Mouse (Mus musculus): Measurements from ENCODE around the gene Rnpep. TPM values are rescaled to one million over a fixed set of nuclear protein-coding genes. Genes with fewer than 3 reads are reported as not detected.
A peak's percentile ranks its signal among the peaks of the same experiment; 100 is the strongest.
"Not testable (repeated sequence)": the region's sequence is repeated elsewhere in the genome, so short reads cannot be mapped to it uniquely, and the experiment has no call there.

Rnpep gene
- total RNA-seq, 2 experiments from 2014 or later, result 50.5 to 54.8 TPM

GRCm38 (mm10) chr1:135262329-135262728 lies 21.6 kb downstream of the Rnpep start:
- intact Hi-C loops (cut with DNase I), result no loop called here
- no peak for DNase-seq (ENCODE audit: low spot score in 2 of 2)

- no peak for DNase-seq (ENCODE audit: low spot score in 2 of 2)
- intact Hi-C loops (cut with DNase I), result no loop called here
Observed at GRCm38 (mm10) chr1:135260931-135261330, 23.0 kb downstream of the Rnpep start.

- intact Hi-C loops (cut with DNase I), result loop anchor here (1.0 to 2.0 kb wide), 2 partner anchors 87 to 110 kb away; no protein-coding TSS in a partner anchor
- DNase-seq (ENCODE audit: low spot score in 2 of 2), result peak; percentile 64
Observed at GRCm38 (mm10) chr1:135259128-135259436, 24.8 kb downstream of the Rnpep start.

- intact Hi-C loops (cut with DNase I), result loop anchor here (1.0 to 2.0 kb wide), 2 partner anchors 86 to 110 kb away; no protein-coding TSS in a partner anchor
- DNase-seq (ENCODE audit: low spot score in 2 of 2), result no peak
Observed at GRCm38 (mm10) chr1:135258380-135259127, 25.3 kb downstream of the Rnpep start, which contains the start of gene Elf3. Gene Elf3 (minus strand): TSS chr1:135258568.

GRCm38 (mm10) chr1:135256299-135256698 lies 27.6 kb downstream of the Rnpep start:
- DNase-seq (ENCODE audit: low spot score in 2 of 2), result no peak
- intact Hi-C loops (cut with DNase I), result no loop called here

GRCm38 (mm10) chr1:135252854-135253253 lies 31.0 kb downstream of the Rnpep start:
- no peak for DNase-seq (ENCODE audit: low spot score in 2 of 2)
- intact Hi-C loops (cut with DNase I), result no loop called here

- no peak for DNase-seq (ENCODE audit: low spot score in 2 of 2)
- intact Hi-C loops (cut with DNase I), result no loop called here
Observed at GRCm38 (mm10) chr1:135251405-135251804, 32.5 kb downstream of the Rnpep start.

GRCm38 (mm10) chr1:135250706-135251105 lies 33.2 kb downstream of the Rnpep start:
- intact Hi-C loops (cut with DNase I), result no loop called here

GRCm38 (mm10) chr1:135248434-135248850 lies 35.4 kb downstream of the Rnpep start:
- intact Hi-C loops (cut with DNase I), result no loop called here
- peak; percentile 68 to 69 for DNase-seq (ENCODE audit: low spot score in 2 of 2)

More at GRCm38 (mm10) chr1:135250706-135251105, 33.2 kb downstream of the Rnpep start:
- DNase-seq (ENCODE audit: low spot score in 2 of 2), result no peak

GRCm38 (mm10) chr1:135244014-135244413 lies 39.9 kb downstream of the Rnpep start:
- DNase-seq (ENCODE audit: low spot score in 2 of 2), result no peak

GRCm38 (mm10) chr1:135240206-135240605 lies 43.7 kb downstream of the Rnpep start:
- DNase-seq (ENCODE audit: low spot score in 2 of 2); intact Hi-C loops (cut with DNase I): not testable (repeated sequence)

More at GRCm38 (mm10) chr1:135244014-135244413, 39.9 kb downstream of the Rnpep start:
- intact Hi-C loops (cut with DNase I), result no loop called here

GRCm38 (mm10) chr1:135237131-135237851 lies 46.6 kb downstream of the Rnpep start:
- DNase-seq (ENCODE audit: low spot score in 2 of 2), result no peak
- intact Hi-C loops (cut with DNase I), result no loop called here

GRCm38 (mm10) chr1:135234771-135235170 lies 49.1 kb downstream of the Rnpep start:
- no peak for DNase-seq (ENCODE audit: low spot score in 2 of 2)
- intact Hi-C loops (cut with DNase I), result no loop called here

- intact Hi-C loops (cut with DNase I), result no loop called here
- no peak for DNase-seq (ENCODE audit: low spot score in 2 of 2)
Observed at GRCm38 (mm10) chr1:135233961-135234360, 49.9 kb downstream of the Rnpep start.

- DNase-seq (ENCODE audit: low spot score in 2 of 2); intact Hi-C loops (cut with DNase I): not testable (repeated sequence)
Observed at GRCm38 (mm10) chr1:135231878-135232277, 52.0 kb downstream of the Rnpep start.

GRCm38 (mm10) chr1:135227339-135227950 lies 56.4 kb downstream of the Rnpep start:
- intact Hi-C loops (cut with DNase I), result no loop called here
- DNase-seq (ENCODE audit: low spot score in 2 of 2), result no peak

GRCm38 (mm10) chr1:135224981-135225604 lies 58.8 kb downstream of the Rnpep start:
- intact Hi-C loops (cut with DNase I), result no loop called here
- no peak for DNase-seq (ENCODE audit: low spot score in 2 of 2)

- no peak for DNase-seq (ENCODE audit: low spot score in 2 of 2)
- intact Hi-C loops (cut with DNase I), result no loop called here
Observed at GRCm38 (mm10) chr1:135224147-135224546, 59.7 kb downstream of the Rnpep start.

- intact Hi-C loops (cut with DNase I), result no loop called here
- DNase-seq (ENCODE audit: low spot score in 2 of 2), result no peak
Observed at GRCm38 (mm10) chr1:135217607-135218233, 66.2 kb downstream of the Rnpep start.
